Mouse (Mus musculus) kidney, adult 11 months (tissue): ENCODE results near the gene Tpcn2.
A peak's percentile ranks its signal among the peaks of the same experiment; 100 is the strongest.

Experiments
- DNase-seq: peaks from one replicate; pipeline ENCODE4 v3.0.0; 2022

Tpcn2 gene

GRCm38 (mm10) chr7:145196340-145196739 is 87.5 kb downstream of the Tpcn2 start:
- no peak for DNase-seq

GRCm38 (mm10) chr7:145195186-145195927 is 88.5 kb downstream of the Tpcn2 start:
- DNase-seq = no peak

- DNase-seq = no peak
These were observed 89.2 kb downstream of the Tpcn2 start for GRCm38 (mm10) chr7:145194455-145195161.

GRCm38 (mm10) chr7:145192836-145193235 is 91.0 kb downstream of the Tpcn2 start:
- DNase-seq = no peak

- no peak for DNase-seq
These were observed 93.3 kb downstream of the Tpcn2 start for GRCm38 (mm10) chr7:145190520-145190919.

GRCm38 (mm10) chr7:145189342-145189741 is 94.5 kb downstream of the Tpcn2 start:
- DNase-seq = no peak

GRCm38 (mm10) chr7:145187802-145188201 is 96.0 kb downstream of the Tpcn2 start:
- no peak for DNase-seq

- DNase-seq = no peak
These were observed 101.4 kb downstream of the Tpcn2 start for GRCm38 (mm10) chr7:145182388-145182787.

GRCm38 (mm10) chr7:145181376-145182034 is 102.3 kb downstream of the Tpcn2 start:
- DNase-seq = no peak

- DNase-seq = no peak
These were observed 104.1 kb downstream of the Tpcn2 start for GRCm38 (mm10) chr7:145179691-145180091.

- DNase-seq = no peak
These were observed 106.8 kb downstream of the Tpcn2 start for GRCm38 (mm10) chr7:145176750-145177589.

GRCm38 (mm10) chr7:145173563-145173962 is 110.2 kb downstream of the Tpcn2 start:
- DNase-seq = no peak

GRCm38 (mm10) chr7:145173116-145173515 is 110.7 kb downstream of the Tpcn2 start:
- DNase-seq = no peak

GRCm38 (mm10) chr7:145169703-145170102 is 114.1 kb downstream of the Tpcn2 start:
- no peak for DNase-seq

GRCm38 (mm10) chr7:145159283-145160240 is 124.2 kb downstream of the Tpcn2 start:
- DNase-seq = peak; percentile 50

GRCm38 (mm10) chr7:145155666-145156065 is 128.1 kb downstream of the Tpcn2 start:
- DNase-seq = no peak

GRCm38 (mm10) chr7:145154066-145154465 is 129.7 kb downstream of the Tpcn2 start:
- no peak for DNase-seq

- no peak for DNase-seq
These were observed 132.0 kb downstream of the Tpcn2 start for GRCm38 (mm10) chr7:145151845-145152244.

GRCm38 (mm10) chr7:145148902-145149301 is 134.9 kb downstream of the Tpcn2 start:
- no peak for DNase-seq

GRCm38 (mm10) chr7:145147973-145148698 is 135.7 kb downstream of the Tpcn2 start:
- no peak for DNase-seq
